ENCODE assay signal across 23 mouse cellular contexts in genomic region chr14:34119046-34119723, GRCm38 (mm10). TPM values are rescaled to one million over a fixed set of nuclear protein-coding genes. Genes with fewer than 3 reads are reported as not detected.
DNase-seq lines count a peak whose midpoint lies in the region; ATAC-seq lines count a peak whose summit lies in the region.
"Had no signal": no experiment of that assay in that cellular context is flagged by ENCODE, and none has a peak within 500 bp of the region (broad histone marks: within the 10 kb centered on the region; RNA-seq: fewer than 3 reads in every experiment).

No protein-coding gene starts in this region.

- no peak overlapping the region for H3K27ac ChIP-seq in heart, embryonic 11.5 days (ENCODE audit: low read depth, low read length)
- H3K27ac ChIP-seq: embryonic facial prominence, embryonic 15.5 days; forebrain, embryonic 10.5 days; limb, embryonic 12.5 days; liver, embryonic 12.5 days; neural tube, embryonic 15.5 days had no signal

- H3K9me3 ChIP-seq in heart, embryonic 11.5 days (replicated peaks; ENCODE audit: control insufficient read depth, low read length): no peaks in the 10 kb centered on the region
- H3K9me3 ChIP-seq: embryonic facial prominence, embryonic 15.5 days; forebrain, embryonic 10.5 days; limb, embryonic 12.5 days; liver, embryonic 12.5 days; megakaryocyte, embryonic 14.5 days; neural tube, embryonic 15.5 days had no signal

- no peak overlapping the region for H3K4me2 ChIP-seq in heart, embryonic 11.5 days
- H3K4me2 ChIP-seq: embryonic facial prominence, embryonic 15.5 days; limb, embryonic 12.5 days; liver, embryonic 12.5 days; neural tube, embryonic 15.5 days had no signal

- no peak overlapping the region for H3K9ac ChIP-seq in heart, embryonic 11.5 days (ENCODE audit: low read depth, low read length)
- H3K9ac ChIP-seq: embryonic facial prominence, embryonic 15.5 days; forebrain, postnatal 0 days; limb, embryonic 12.5 days; liver, embryonic 12.5 days; neural tube, embryonic 15.5 days had no signal

- DNase-seq in heart, adult 18-20 months: peak; percentile 30 to 54
- DNase-seq in testis, postnatal 10 days (ENCODE audit: low spot score): peak; percentile 37
- no peak for DNase-seq in testis, postnatal 14 days (ENCODE audit: low spot score)
- peak; percentile 85 for DNase-seq in cerebellum, adult 9-10 months
- no peak for DNase-seq in frontal cortex, postnatal 10 days (ENCODE audit: low spot score in 2 of 2)
- no peak for DNase-seq in spleen, adult 12 weeks (ENCODE audit: low spot score)
- DNase-seq: forebrain, postnatal 0 days; kidney, adult 9 months; lung, adult 2 months; right cerebral cortex, postnatal 25 days; thymus, postnatal 14 days had no signal

- H3K27me3 ChIP-seq in heart, embryonic 11.5 days (ENCODE audit: control insufficient read depth, insufficient read depth, low read length): no peaks in the 10 kb centered on the region
- H3K27me3 ChIP-seq: embryonic facial prominence, embryonic 15.5 days; limb, embryonic 12.5 days; liver, embryonic 12.5 days; megakaryocyte, embryonic 14.5 days; neural tube, embryonic 15.5 days had no signal

- H3K4me1 ChIP-seq in heart, embryonic 11.5 days (ENCODE audit: control insufficient read depth, insufficient read depth, low read length): no peaks in the 10 kb centered on the region
- H3K4me1 ChIP-seq: embryonic facial prominence, embryonic 15.5 days; forebrain, embryonic 10.5 days; limb, embryonic 12.5 days; liver, embryonic 12.5 days; megakaryocyte, embryonic 14.5 days had no signal

- no peak for ATAC-seq in heart, embryonic 11.5 days (replicated peaks; ENCODE audit: insufficient number of reproducible peaks, low FRiP score, low TSS enrichment)
- ATAC-seq: forebrain, postnatal 0 days; liver, embryonic 12.5 days; midbrain, embryonic 16.5 days had no signal

- H3K4me3 ChIP-seq in heart, embryonic 11.5 days (ENCODE audit: low read depth, low read length): no peak overlapping the region
- H3K4me3 ChIP-seq: embryonic facial prominence, embryonic 15.5 days; forebrain, embryonic 10.5 days; limb, embryonic 12.5 days; liver, embryonic 12.5 days; megakaryocyte, embryonic 14.5 days; neural tube, embryonic 15.5 days had no signal

- no peaks in the 10 kb centered on the region for H3K36me3 ChIP-seq in heart, embryonic 11.5 days (ENCODE audit: control insufficient read depth, insufficient read depth, low read length)
- H3K36me3 ChIP-seq: embryonic facial prominence, embryonic 15.5 days; forebrain, embryonic 10.5 days; limb, embryonic 12.5 days; liver, embryonic 12.5 days; neural tube, embryonic 15.5 days had no signal

- WGBS in heart, embryonic 11.5 days (ENCODE audit: insufficient replicate concordance): 77% methylated on average over 7 of the region's 7 CpGs

RNA-seq across cellular contexts. Expression of gene A630023A22Rik, which starts 16.6 kb away (rescaled TPM):
- total RNA-seq in heart, adult 18-20 months (2021): not detected
- polyA plus RNA-seq in heart, embryonic 11.5 days (2014; fragmentation: Nextera tagmentation; extraction: Ambion mirVana): not detected in 2 replicates
- total RNA-seq: forebrain, postnatal 0 days; gastrocnemius, adult 18-20 months; layer of hippocampus, postnatal 10 days; left cerebral cortex, adult 8-10 months had no signal
- polyA plus RNA-seq: embryonic facial prominence, embryonic 15.5 days; forebrain, embryonic 10.5 days; forebrain, postnatal 0 days; hindbrain, embryonic 11.5 days; limb, embryonic 12.5 days; liver, embryonic 12.5 days; lung, adult 2 months; midbrain, embryonic 16.5 days had no signal

RNA-seq across cellular contexts. Expression of gene Npy4r, which starts 33.1 kb away (rescaled TPM):
- total RNA-seq in heart, adult 18-20 months (2021): under 1 TPM; 0.07 to 0.13 TPM
- polyA plus RNA-seq in heart, embryonic 11.5 days (2014; fragmentation: Nextera tagmentation; extraction: Ambion mirVana): 0.20 and 0.23 TPM in 2 replicates
- total RNA-seq: left cerebral cortex, adult 8-10 months had no signal
- polyA plus RNA-seq: forebrain, embryonic 10.5 days; hindbrain, embryonic 11.5 days; limb, embryonic 12.5 days; liver, embryonic 12.5 days had no signal

RNA-seq across cellular contexts. Expression of gene Anxa8, which starts 33.4 kb away (rescaled TPM):
- 1 to 10 TPM; 1.8 to 5.4 TPM for total RNA-seq in heart, adult 18-20 months (2021)
- polyA plus RNA-seq in heart, embryonic 11.5 days (2014; fragmentation: Nextera tagmentation; extraction: Ambion mirVana): 1.1 and 1.4 TPM in 2 replicates
- polyA plus RNA-seq: liver, embryonic 12.5 days had no signal

Comparison
In these comparisons a context has a peak if more than half of its experiments do, and no peak if none do; other contexts are left out.
1. DNase-seq: peak in heart, adult 18-20 months (2 of 2), testis, postnatal 10 days (single experiment) and cerebellum, adult 9-10 months (single experiment); none in testis, postnatal 14 days (single experiment), frontal cortex, postnatal 10 days (0 of 2) and spleen, adult 12 weeks (single experiment).